Mouse (Mus musculus) heart, postnatal 4 days (tissue): Measurements from ENCODE around the gene S100b. TPM values are rescaled to one million over a fixed set of nuclear protein-coding genes. Genes with fewer than 3 reads are reported as not detected.

Source experiments
- DNase-seq: peaks from one replicate; pipeline ENCODE4 v3.0.0; 2021
- total RNA-seq, 2 experiments: library from RNA; stranded (reverse); gene quantifications; 2 replicates each; pipeline ENCODE4 v1.2.3; 2021

S100b gene
- total RNA-seq, result 1 to 10 TPM; 1.2 to 1.9 TPM

GRCm38 (mm10) chr10:76253536-76253935 is at the start of gene S100b:
S100b (plus strand) TSS chr10:76253853.
- DNase-seq, result peak; percentile 46

- DNase-seq, result no peak
Measured at GRCm38 (mm10) chr10:76207262-76207796, 46.3 kb upstream of the S100b start.

- no peak for DNase-seq
Measured at GRCm38 (mm10) chr10:76209241-76209640, 44.4 kb upstream of the S100b start.

- DNase-seq, result no peak
Measured at GRCm38 (mm10) chr10:76210806-76211205, 42.8 kb upstream of the S100b start.

- DNase-seq, result no peak
Measured at GRCm38 (mm10) chr10:76212121-76212520, 41.5 kb upstream of the S100b start.

GRCm38 (mm10) chr10:76214161-76214560 is 39.5 kb upstream of the S100b start:
- DNase-seq, result no peak

- DNase-seq, result no peak
Measured at GRCm38 (mm10) chr10:76217056-76217455, 36.6 kb upstream of the S100b start.

- DNase-seq, result no peak
Measured at GRCm38 (mm10) chr10:76218240-76218639, 35.4 kb upstream of the S100b start.

GRCm38 (mm10) chr10:76225944-76226343 is 27.7 kb upstream of the S100b start:
- DNase-seq, result no peak

GRCm38 (mm10) chr10:76229627-76230026 is 24.0 kb upstream of the S100b start:
- no peak for DNase-seq

GRCm38 (mm10) chr10:76237341-76238225 is 16.1 kb upstream of the S100b start, which contains the start of gene Prmt2:
Prmt2 (minus strand) TSS chr10:76237865.
- DNase-seq, result peak; percentile 93

- peak; percentile 27 for DNase-seq
Measured at GRCm38 (mm10) chr10:76239401-76239800, 14.3 kb upstream of the S100b start.

GRCm38 (mm10) chr10:76245106-76245505 is 8.5 kb upstream of the S100b start:
- no peak for DNase-seq

- no peak for DNase-seq
Measured at GRCm38 (mm10) chr10:76246601-76247000, 7.1 kb upstream of the S100b start.

GRCm38 (mm10) chr10:76247960-76248646 is 5.5 kb upstream of the S100b start:
- DNase-seq, result no peak

GRCm38 (mm10) chr10:76248647-76248968 is 5.0 kb upstream of the S100b start:
- no peak for DNase-seq

- DNase-seq, result no peak
Measured at GRCm38 (mm10) chr10:76250870-76251269, 2.8 kb upstream of the S100b start.

- no peak for DNase-seq
Measured at GRCm38 (mm10) chr10:76253079-76253478, 574 bp upstream of the S100b start.

- DNase-seq, result no peak
Measured at GRCm38 (mm10) chr10:76255617-76256016, 2.0 kb downstream of the S100b start.

- no peak for DNase-seq
Measured at GRCm38 (mm10) chr10:76257231-76257630, 3.6 kb downstream of the S100b start.

GRCm38 (mm10) chr10:76257719-76258390 is 4.2 kb downstream of the S100b start:
- DNase-seq, result peak; percentile 86

- no peak for DNase-seq
Measured at GRCm38 (mm10) chr10:76259566-76260232, 6.0 kb downstream of the S100b start.
